Mouse (Mus musculus) megakaryocyte, embryonic 14.5 days (primary cell): ENCODE results near the gene Fads2.

Experiments used
- FLI1 ChIP-seq: IDR thresholded peaks from 2 replicates; pipeline ENCODE4 v1.6.1; 2012; ENCODE audit warnings: low read length, inconsistent platforms, mixed read lengths
- GATA1 ChIP-seq: IDR thresholded peaks from 3 replicates; pipeline ENCODE4 v1.6.1; 2012; ENCODE audit warnings: mixed read lengths, low read length, inconsistent platforms, borderline replicate concordance

DNA sequence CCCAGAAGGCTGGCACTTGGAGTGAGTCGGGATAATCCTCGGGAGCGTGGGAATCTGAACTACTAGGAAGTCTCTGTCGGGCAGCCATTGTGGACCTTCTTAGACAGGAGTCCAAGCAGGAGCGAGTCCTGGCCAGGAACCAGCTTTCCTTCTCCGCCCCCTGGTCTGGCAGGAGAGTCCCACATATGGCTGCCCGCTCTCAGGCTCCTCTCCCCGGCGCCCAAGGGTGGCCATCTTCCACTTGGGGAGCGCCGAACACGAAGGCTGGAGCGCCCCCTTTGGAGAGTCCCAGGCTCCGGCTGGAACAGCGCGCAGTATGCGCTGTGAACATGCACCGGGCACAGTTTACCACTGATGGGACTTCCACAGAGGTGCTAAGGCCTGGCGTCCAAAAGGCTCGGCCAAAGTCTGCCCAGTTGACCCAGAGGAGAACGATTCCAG, 895 bp downstream of the Fads2 start:
- TF ChIP-seq FLI1 = no peak
- TF ChIP-seq GATA1 = no peak
